Mouse (Mus musculus) limb, embryonic 14.5 days (tissue): Measurements from ENCODE around the gene Pkn1. TPM values are rescaled to one million over a fixed set of nuclear protein-coding genes. Genes with fewer than 3 reads are reported as not detected.

ENCODE experiments used
- ATAC-seq: fragments of 200-750 bp; cut with Nextera tagmentation; 2 replicates; pipeline ENCODE4 v1.8.0; 2017; ENCODE audit warnings: low read depth, moderate number of reproducible peaks, moderate TSS enrichment; ENCODE audit not compliant: low FRiP score
- DNase-seq: peaks from one replicate; pipeline ENCODE4 v3.0.0-alpha.2; 2015; ENCODE audit warnings: low spot score
- H3K27ac ChIP-seq: fragments of 300-500 bp; sonication (generic); replicated peaks from 2 replicates; pipeline ENCODE4 v1.5.1; 2014; ENCODE audit warnings: low read depth, mild to moderate bottlenecking, low read length, moderate library complexity, mixed read lengths
- H3K27me3 ChIP-seq: fragments of 300-500 bp; sonication (generic); 2 replicates; pipeline ENCODE4 v1.6.1; 2014; ENCODE audit warnings: low read length, mixed read lengths; ENCODE audit not compliant: control insufficient read depth, insufficient read depth
- H3K36me3 ChIP-seq: fragments of 300-500 bp; sonication (generic); 2 replicates; pipeline ENCODE4 v1.6.1; 2014; ENCODE audit warnings: mild to moderate bottlenecking, low read length, moderate library complexity, mixed read lengths; ENCODE audit not compliant: control insufficient read depth, insufficient read depth
- H3K4me1 ChIP-seq: fragments of 300-500 bp; sonication (generic); 2 replicates; pipeline ENCODE4 v1.6.1; 2014; ENCODE audit warnings: antibody characterized with exemption, low read length, mixed read lengths; ENCODE audit not compliant: control insufficient read depth, insufficient read depth
- H3K4me2 ChIP-seq: fragments of 300-500 bp; sonication (generic); replicated peaks from 2 replicates; pipeline ENCODE4 v1.6.1; 2014; ENCODE audit warnings: low read depth, mild to moderate bottlenecking, low read length, moderate library complexity; ENCODE audit not compliant: severe bottlenecking
- H3K4me3 ChIP-seq: fragments of 300-500 bp; sonication (generic); replicated peaks from 2 replicates; pipeline ENCODE4 v1.5.1; 2014; ENCODE audit warnings: low read length
- H3K9ac ChIP-seq: fragments of 300-500 bp; sonication (generic); 2 replicates; pipeline ENCODE4 v1.6.1; 2014; ENCODE audit warnings: mild to moderate bottlenecking, low read depth, low read length, moderate library complexity; ENCODE audit not compliant: severe bottlenecking
- H3K9me3 ChIP-seq: fragments of 300-500 bp; sonication (generic); 2 replicates; pipeline ENCODE4 v1.6.1; 2016; ENCODE audit warnings: low read length; ENCODE audit not compliant: control insufficient read depth
- POLR2A ChIP-seq: fragments of 200-500 bp; IDR thresholded peaks from 2 replicates; pipeline ENCODE4 v1.8.0; 2012; ENCODE audit warnings: inconsistent platforms, mild to moderate bottlenecking, moderate library complexity, borderline replicate concordance; ENCODE audit not compliant: insufficient read depth, insufficient read length; ENCODE audit errors: extremely low read depth
- WGBS: fragments of 180-500 bp; shearing (Covaris S2); extraction: QIAGEN DNeasy Blood & Tissue Kit; methylation state at CpG from one replicate; pipeline ENCODE4 v1.1.7; 2014; 5-methylcytosine and 5-hydroxymethylcytosine counted together
- microRNA-seq: library from miRNA; unstranded; fragments of <30 nt; microRNA quantifications from one replicate; pipeline ENCODE4, GENCODE M21; 2016
- polyA plus RNA-seq, 2 experiments: library from polyadenylated mRNA; depleted of rRNA in 1 of 2; stranded (reverse) in 1 of 2; unstranded in 1 of 2; fragments of >200 nt; fragmentation: Nextera tagmentation in 1 of 2; extraction: Ambion mirVana in 1 of 2; gene quantifications; 2 replicates each; pipeline versions ENCODE4 v1.2.1 to v1.2.3; 2012 to 2014

The Pkn1 gene
- polyA plus RNA-seq, 2 experiments: 24.3 to 46.9 TPM

- ATAC-seq (peak; percentile 38), DNase-seq (no peak)
- H3K9ac ChIP-seq: peak overlapping the region; percentile 40
- H3K36me3 ChIP-seq: no peaks in the 10 kb centered on the region
- no peaks in the 10 kb centered on the region for H3K27me3 ChIP-seq
- WGBS: 46% methylated on average over 15 of the region's 15 CpGs
- H3K4me3 ChIP-seq: peak overlapping the region; percentile 32
- H3K9me3 ChIP-seq: no peaks in the 10 kb centered on the region
- no peak for TF ChIP-seq POLR2A
- H3K27ac ChIP-seq: no peak overlapping the region
- peak overlapping the region; percentile 58 for H3K4me2 ChIP-seq
- H3K4me1 ChIP-seq: no peaks in the 10 kb centered on the region
Measured at GRCm38 (mm10) chr8:83621691-83622388, 77.1 kb downstream of the Pkn1 start.

DNA sequence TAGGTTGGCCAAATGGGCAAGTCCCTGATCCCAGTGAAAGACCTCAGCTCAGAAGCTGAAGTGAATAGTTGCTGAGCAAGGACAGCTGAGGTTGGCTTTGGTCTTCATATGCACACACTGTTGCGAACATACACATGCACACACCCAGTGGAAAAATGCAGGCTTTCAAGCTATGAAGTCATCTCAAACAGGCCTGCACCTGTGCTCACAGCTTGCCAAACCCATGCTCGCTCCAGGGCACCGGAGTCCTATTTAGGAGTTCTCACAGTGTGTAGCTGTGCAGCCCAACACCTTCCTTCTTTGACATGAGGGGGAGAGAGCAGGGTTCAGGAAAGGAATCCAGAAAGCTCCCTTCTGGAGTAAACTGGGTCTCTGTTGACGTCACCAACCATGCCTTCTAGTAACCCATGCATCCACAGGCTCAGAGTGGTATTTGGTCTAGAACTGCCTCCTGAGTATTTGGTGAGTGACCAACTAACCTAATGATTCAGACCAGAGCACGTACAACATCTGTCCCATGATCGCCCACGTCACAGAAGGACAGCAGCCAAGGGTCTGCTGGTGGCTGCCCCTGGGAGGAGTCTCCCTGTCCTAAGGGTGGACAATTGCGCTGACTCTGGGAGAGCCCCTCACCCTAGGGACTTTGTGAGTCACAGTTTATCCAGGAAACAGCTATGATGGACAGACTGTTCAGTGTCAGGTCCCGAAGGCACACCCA, 79.3 kb downstream of the Pkn1 start:
- 80% methylated on average over 9 of the region's 9 CpGs for WGBS
- Histone ChIP-seq H3K27me3 (no peaks in the 10 kb centered on the region), H3K9ac (no peak overlapping the region), H3K27ac (peak overlapping the region; percentile 33; the same call in 1 of the 2 replicates), H3K36me3 (no peaks in the 10 kb centered on the region), H3K9me3 (no peaks in the 10 kb centered on the region), H3K4me3 (no peak overlapping the region), H3K4me2 (no peak overlapping the region), H3K4me1 (no peaks in the 10 kb centered on the region)
- DNase-seq (peak; percentile 63), ATAC-seq (peak; percentile 32; the same call in 1 of the 2 replicates)
- TF ChIP-seq POLR2A: no peak

GRCm38 (mm10) chr8:83618566-83618965, 80.4 kb downstream of the Pkn1 start:
- Histone ChIP-seq H3K4me3 (no peak overlapping the region), H3K36me3 (no peaks in the 10 kb centered on the region; the same call in 1 of the 2 replicates), H3K27me3 (no peaks in the 10 kb centered on the region), H3K9me3 (no peaks in the 10 kb centered on the region), H3K27ac (no peak overlapping the region), H3K4me2 (no peak overlapping the region), H3K4me1 (no peaks in the 10 kb centered on the region), H3K9ac (no peak overlapping the region)
- no peak for ATAC-seq
- DNase-seq: no peak
- WGBS: 90% methylated on average over 2 of the region's 2 CpGs
- TF ChIP-seq POLR2A: no peak

DNA sequence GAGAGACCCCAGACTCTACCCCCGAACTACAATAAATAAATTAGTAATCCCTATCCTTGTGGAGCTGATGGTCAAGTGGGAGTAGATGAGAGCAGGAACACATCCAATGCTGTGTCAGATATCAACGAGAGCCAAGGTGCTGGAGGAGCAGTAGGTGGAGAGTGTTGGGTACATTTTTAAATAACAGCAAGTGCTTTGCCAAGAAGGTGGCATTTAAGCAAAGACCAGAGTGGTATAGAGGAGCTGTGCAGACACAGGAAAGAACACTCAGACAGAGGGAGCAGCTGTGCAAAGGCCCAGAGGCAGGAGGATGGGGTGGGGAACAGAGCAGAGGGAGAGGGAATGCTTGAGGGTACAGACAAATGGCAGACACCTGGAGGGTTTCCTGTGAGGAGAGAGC, 81.9 kb downstream of the Pkn1 start:
- Histone ChIP-seq H3K4me2 (no peak overlapping the region), H3K4me3 (no peak overlapping the region)

DNA sequence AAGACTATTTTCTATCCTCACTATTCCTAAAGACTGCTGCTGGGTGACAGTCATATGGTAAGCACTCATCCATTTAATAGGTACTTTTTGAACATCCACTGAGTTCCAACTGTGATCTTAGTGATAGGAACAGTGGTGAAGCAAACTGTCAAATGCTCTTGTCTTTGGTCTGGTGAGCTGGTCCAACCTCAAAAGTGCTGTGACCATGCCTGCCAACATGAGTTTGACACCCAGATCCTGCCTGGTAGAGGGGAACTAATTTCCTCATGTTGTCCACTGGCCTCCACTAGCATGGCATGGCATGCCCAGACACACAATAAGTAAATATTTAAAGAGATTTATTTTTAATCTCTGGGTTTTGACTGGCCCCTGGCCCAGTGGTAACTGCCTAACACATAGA, 82.4 kb downstream of the Pkn1 start:
- Histone ChIP-seq H3K36me3 (peaks cover 18% of the 10 kb centered on the region), H3K27ac (no peak overlapping the region), H3K9me3 (no peaks in the 10 kb centered on the region), H3K9ac (no peak overlapping the region), H3K4me3 (no peak overlapping the region), H3K4me1 (no peaks in the 10 kb centered on the region), H3K4me2 (no peak overlapping the region), H3K27me3 (no peaks in the 10 kb centered on the region)
- no peak for TF ChIP-seq POLR2A
- ATAC-seq (no peak), DNase-seq (no peak)

More for the DNA sequence above, 81.9 kb downstream of the Pkn1 start:
- ATAC-seq: no peak
- H3K9ac ChIP-seq: no peak overlapping the region
- TF ChIP-seq POLR2A: no peak
- DNase-seq: no peak
- 90% methylated on average over 2 of the region's 2 CpGs for WGBS
- no peaks in the 10 kb centered on the region for H3K27me3 ChIP-seq
- no peaks in the 10 kb centered on the region for H3K4me1 ChIP-seq
- no peak overlapping the region for H3K27ac ChIP-seq
- H3K36me3 ChIP-seq: peaks cover 13% of the 10 kb centered on the region
- no peaks in the 10 kb centered on the region for H3K9me3 ChIP-seq

Small RNA genes lying within 50 kb of the gene (microRNA-seq; reads per million reads assigned to microRNA genes)
- not detected for gene Mir1668

Other genes with a start within 250 kb of the Pkn1 start
- gene Scoc, start 240.8 kb downstream of the Pkn1 start, polyA plus RNA-seq (2012; rRNA removed): 59.6 and 81.6 TPM in 2 replicates
- 118 and 119 TPM in 2 replicates for gene Scoc, start 240.8 kb downstream of the Pkn1 start, polyA plus RNA-seq (2014; fragmentation: Nextera tagmentation; extraction: Ambion mirVana)
- gene Olfr370, start 163.4 kb downstream of the Pkn1 start, polyA plus RNA-seq (2012; rRNA removed): 0.18 TPM in 1 of 2 replicates, not detected in the other
- not detected in 2 replicates for gene Olfr370, start 163.4 kb downstream of the Pkn1 start, polyA plus RNA-seq (2014; fragmentation: Nextera tagmentation; extraction: Ambion mirVana)
- gene Ndufb7, start 132.5 kb downstream of the Pkn1 start, polyA plus RNA-seq (2012; rRNA removed): 237 and 248 TPM in 2 replicates
- 298 and 313 TPM in 2 replicates for gene Ndufb7, start 132.5 kb downstream of the Pkn1 start, polyA plus RNA-seq (2014; fragmentation: Nextera tagmentation; extraction: Ambion mirVana)
- 595 and 783 TPM in 2 replicates for gene Tecr, start 91.2 kb downstream of the Pkn1 start, polyA plus RNA-seq (2012; rRNA removed)
- gene Tecr, start 91.2 kb downstream of the Pkn1 start, polyA plus RNA-seq (2014; fragmentation: Nextera tagmentation; extraction: Ambion mirVana): 586 and 589 TPM in 2 replicates
- gene Dnajb1, start 91.0 kb downstream of the Pkn1 start, polyA plus RNA-seq (2012; rRNA removed): 42.6 and 43.7 TPM in 2 replicates
- gene Dnajb1, start 91.0 kb downstream of the Pkn1 start, polyA plus RNA-seq (2014; fragmentation: Nextera tagmentation; extraction: Ambion mirVana): 51.3 and 58.9 TPM in 2 replicates
- gene Gipc1, start 46.5 kb downstream of the Pkn1 start, polyA plus RNA-seq (2012; rRNA removed): 100 and 102 TPM in 2 replicates
- 134 and 138 TPM in 2 replicates for gene Gipc1, start 46.5 kb downstream of the Pkn1 start, polyA plus RNA-seq (2014; fragmentation: Nextera tagmentation; extraction: Ambion mirVana)
- gene Ptger1, start 32.5 kb downstream of the Pkn1 start, polyA plus RNA-seq (2012; rRNA removed): 2.7 and 2.8 TPM in 2 replicates
- 0.40 and 0.83 TPM in 2 replicates for gene Ptger1, start 32.5 kb downstream of the Pkn1 start, polyA plus RNA-seq (2014; fragmentation: Nextera tagmentation; extraction: Ambion mirVana)
- gene Ddx39, start 16.0 kb upstream of the Pkn1 start, polyA plus RNA-seq (2012; rRNA removed): 81.1 and 81.3 TPM in 2 replicates
- 110 and 111 TPM in 2 replicates for gene Ddx39, start 16.0 kb upstream of the Pkn1 start, polyA plus RNA-seq (2014; fragmentation: Nextera tagmentation; extraction: Ambion mirVana)
- 70.1 and 76.9 TPM in 2 replicates for gene Adgre5, start 42.1 kb upstream of the Pkn1 start, polyA plus RNA-seq (2012; rRNA removed)
- 45.2 and 50.4 TPM in 2 replicates for gene Adgre5, start 42.1 kb upstream of the Pkn1 start, polyA plus RNA-seq (2014; fragmentation: Nextera tagmentation; extraction: Ambion mirVana)
- gene Adgrl1, start 200.9 kb upstream of the Pkn1 start, polyA plus RNA-seq (2012; rRNA removed): 123 and 177 TPM in 2 replicates
- 38.5 and 45.3 TPM in 2 replicates for gene Adgrl1, start 200.9 kb upstream of the Pkn1 start, polyA plus RNA-seq (2014; fragmentation: Nextera tagmentation; extraction: Ambion mirVana)